In the genomic region with DNA sequence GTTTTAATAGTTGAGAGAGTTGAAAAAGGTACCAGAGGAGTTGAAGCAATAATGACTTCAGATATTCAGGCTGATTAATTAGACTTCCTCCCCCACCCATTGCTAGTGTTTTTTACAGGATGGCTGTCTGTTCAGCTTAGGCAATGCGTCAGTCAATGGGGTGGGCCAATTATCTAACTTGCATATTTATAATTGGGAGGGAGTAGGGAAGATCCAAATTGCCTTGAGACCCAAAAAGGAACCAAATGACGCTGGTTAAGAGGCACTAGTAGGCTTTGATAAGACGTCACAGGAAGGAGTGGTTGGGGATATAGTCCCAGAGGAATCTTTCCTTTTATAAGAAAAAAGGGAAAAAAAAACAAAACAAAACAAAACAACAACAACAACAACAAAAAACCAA, we compare ENCODE assay signal across 18 mouse cellular contexts.
"Had no signal": no experiment of that assay in that cellular context is flagged by ENCODE, and none has a peak within 500 bp of the region (broad histone marks: within the 10 kb centered on the region; RNA-seq: fewer than 3 reads in every experiment).

No protein-coding gene starts in this region.

- ATAC-seq: liver, postnatal 0 days; lung, postnatal 0 days; midbrain, embryonic 13.5 days; midbrain, embryonic 15.5 days had no signal

- H3K4me1 ChIP-seq: lung, embryonic 15.5 days; neural tube, embryonic 12.5 days; stomach, embryonic 15.5 days had no signal

- H3K4me3 ChIP-seq: lung, embryonic 15.5 days; megakaryocyte, embryonic 14.5 days; midbrain, embryonic 13.5 days; midbrain, embryonic 15.5 days; neural tube, embryonic 12.5 days; stomach, embryonic 15.5 days had no signal

- H3K4me2 ChIP-seq: lung, embryonic 15.5 days; midbrain, embryonic 11.5 days; midbrain, embryonic 13.5 days; midbrain, embryonic 15.5 days; neural tube, embryonic 12.5 days; stomach, embryonic 15.5 days had no signal

- H3K9ac ChIP-seq: liver, postnatal 0 days; lung, embryonic 15.5 days; midbrain, embryonic 13.5 days; midbrain, embryonic 15.5 days; neural tube, embryonic 12.5 days; stomach, embryonic 15.5 days had no signal

- H3K9me3 ChIP-seq: lung, embryonic 15.5 days; midbrain, embryonic 13.5 days; midbrain, embryonic 15.5 days; neural tube, embryonic 12.5 days; stomach, embryonic 15.5 days had no signal

- H3K36me3 ChIP-seq: lung, embryonic 15.5 days; midbrain, embryonic 13.5 days; midbrain, embryonic 15.5 days; neural tube, embryonic 12.5 days; stomach, embryonic 15.5 days had no signal

- H3K27ac ChIP-seq: lung, embryonic 15.5 days; macrophage; midbrain, embryonic 13.5 days; midbrain, embryonic 15.5 days; neural tube, embryonic 12.5 days; stomach, embryonic 15.5 days; stomach, postnatal 0 days had no signal

- DNase-seq: liver, postnatal 0 days; lung, adult 2 months; lung, postnatal 14 days; lung, postnatal 36 days; right cerebral cortex, postnatal 14 days; thymus, adult 2 months; thymus, postnatal 25 days; thymus, postnatal 4 days had no signal

- H3K27me3 ChIP-seq: lung, embryonic 15.5 days; megakaryocyte, embryonic 14.5 days; midbrain, embryonic 13.5 days; midbrain, embryonic 15.5 days; neural tube, embryonic 12.5 days; stomach, embryonic 15.5 days had no signal
